Mouse (Mus musculus) megakaryocyte progenitor cell, adult 5-6 weeks (primary cell): ENCODE results near the gene Tnnt3. TPM values are rescaled to one million over a fixed set of nuclear protein-coding genes. Genes with fewer than 3 reads are reported as not detected.
A peak's percentile ranks its signal among the peaks of the same experiment; 100 is the strongest.

ENCODE experiments used
- ATAC-seq: replicated peaks from 2 replicates; pipeline ENCODE4 v1.8.0; 2016; ENCODE audit warnings: mild to moderate bottlenecking, moderate TSS enrichment, inconsistent platforms; ENCODE audit not compliant: poor library complexity
- total RNA-seq, 2 experiments: library from RNA; stranded (forward) in 1 of 2; stranded (reverse) in 1 of 2; fragments of 157-497, 149-512 nt in 1 of 2; fragments of 200-1000 nt in 1 of 2; gene quantifications; 2 replicates each; pipeline versions ENCODE4 v1.2.3 to v1.2.4; 2015 to 2017

The Tnnt3 gene
- total RNA-seq, 2 experiments from 2014 or later = not detected

GRCm38 (mm10) chr7:142503206-142503605, 4.6 kb downstream of the Tnnt3 start:
- ATAC-seq = no peak

- ATAC-seq = no peak
Observed at GRCm38 (mm10) chr7:142505942-142506341, 7.3 kb downstream of the Tnnt3 start.

- 0 out of 2 replicates have a peak, but pooled peaks have one; percentile 26 for ATAC-seq
Observed at GRCm38 (mm10) chr7:142506501-142506900, 7.9 kb downstream of the Tnnt3 start.

GRCm38 (mm10) chr7:142507453-142507852, 8.8 kb downstream of the Tnnt3 start:
- ATAC-seq = no peak

GRCm38 (mm10) chr7:142509518-142509917, 10.9 kb downstream of the Tnnt3 start:
- no peak for ATAC-seq

GRCm38 (mm10) chr7:142510021-142510777, 11.6 kb downstream of the Tnnt3 start:
- no peak for ATAC-seq

- ATAC-seq = no peak
Observed at GRCm38 (mm10) chr7:142514048-142514447, 15.4 kb downstream of the Tnnt3 start.

- no peak for ATAC-seq
Observed at GRCm38 (mm10) chr7:142516221-142516978, 17.8 kb downstream of the Tnnt3 start.

GRCm38 (mm10) chr7:142517531-142517930, 18.9 kb downstream of the Tnnt3 start:
- ATAC-seq = no peak

- ATAC-seq = no peak
Observed at GRCm38 (mm10) chr7:142520331-142520730, 21.7 kb downstream of the Tnnt3 start.

- ATAC-seq = peak; percentile 71
Observed at GRCm38 (mm10) chr7:142522352-142522751, 23.7 kb downstream of the Tnnt3 start.

- ATAC-seq = no peak
Observed at GRCm38 (mm10) chr7:142523200-142523990, 24.8 kb downstream of the Tnnt3 start.

GRCm38 (mm10) chr7:142525342-142526178, 26.9 kb downstream of the Tnnt3 start:
- ATAC-seq = 0 out of 2 replicates have a peak, but pooled peaks have one; percentile 40

- no peak for ATAC-seq
Observed at GRCm38 (mm10) chr7:142529350-142529749, 30.7 kb downstream of the Tnnt3 start.

- ATAC-seq = no peak
Observed at GRCm38 (mm10) chr7:142531973-142532521, 33.4 kb downstream of the Tnnt3 start.

GRCm38 (mm10) chr7:142532671-142533058, 34.0 kb downstream of the Tnnt3 start, which contains the start of gene Mrpl23:
Gene Mrpl23, plus strand, starts transcription at chr7:142532686.
- ATAC-seq = peak; percentile 36

- peak; percentile 79 for ATAC-seq
Observed at GRCm38 (mm10) chr7:142533059-142533855, 34.6 kb downstream of the Tnnt3 start.

- no peak for ATAC-seq
Observed at GRCm38 (mm10) chr7:142535116-142535515, 36.5 kb downstream of the Tnnt3 start.

- ATAC-seq = no peak
Observed at GRCm38 (mm10) chr7:142535832-142536231, 37.2 kb downstream of the Tnnt3 start.
